Mouse (Mus musculus) liver, embryonic 14.5 days (tissue): Measurements from ENCODE around the gene Atg16l2.

Experiments
- CTCF ChIP-seq: IDR thresholded peaks from 2 replicates; pipeline ENCODE4 v1.5.1; 2016; ENCODE audit warnings: antibody characterized with exemption, low read depth, control low read depth
- EP300 ChIP-seq: IDR thresholded peaks from 2 replicates; pipeline ENCODE4 v1.6.1; 2016; ENCODE audit warnings: antibody characterized with exemption, low read depth

GRCm38 (mm10) chr7:101249173-101249572, 52.9 kb downstream of the Atg16l2 start:
- no peak for TF ChIP-seq CTCF
- no peak for TF ChIP-seq EP300
